Mouse (Mus musculus) Patski (cell line): ENCODE results near the gene Srprb. TPM values are rescaled to one million over a fixed set of nuclear protein-coding genes. Genes with fewer than 3 reads are reported as not detected.
"Not testable (repeated sequence)": the region's sequence is repeated elsewhere in the genome, so short reads cannot be mapped to it uniquely, and the experiment has no call there.

Experiments used
- ATAC-seq: fragments of 100-300 bp; one replicate; pipeline ENCODE4 v1.8.0; 2021
- CTCF ChIA-PET: fragments of 350-600 bp; sonication (Branson Sonifier 250); formaldehyde crosslinking; loops from one replicate; lab custom pipeline; 2022; ENCODE audit warnings: inconsistent platforms; lab: Charles Lee
- POLR2A ChIA-PET: fragments of 350-600 bp; sonication (Branson Sonifier 250); formaldehyde crosslinking; loops from one replicate; lab custom pipeline; 2022; ENCODE audit warnings: antibody characterized with exemption, inconsistent platforms; lab: Charles Lee
- DNase-seq: peaks from one replicate; pipeline ENCODE4 v3.0.0-alpha.2; 2011; ENCODE audit warnings: low read depth, low spot score
- H3K27me3 ChIP-seq: fragments of 371-371 bp; one replicate; pipeline ENCODE4 v1.5.1; 2021
- CTCF ChIP-seq: fragments of 100-300 bp; IDR thresholded peaks from one replicate; pipeline ENCODE4 v1.5.1; 2021
- in situ Hi-C: fragments of 300-500 bp; cut with MboI; formaldehyde crosslinking; loops from 3 replicates; pipeline ENCODE4 v1.11.1; 2018; ENCODE audit warnings: low pct_unique_long_range_greater_than_20kb, mixed read lengths
- polyA plus RNA-seq: library from polyadenylated mRNA; unstranded; gene quantifications from one replicate; pipeline ENCODE4 v1.2.3, GENCODE M21; 2021

Srprb gene
- polyA plus RNA-seq, 1 experiment from 2014 or later, result 43.0 TPM

DNA sequence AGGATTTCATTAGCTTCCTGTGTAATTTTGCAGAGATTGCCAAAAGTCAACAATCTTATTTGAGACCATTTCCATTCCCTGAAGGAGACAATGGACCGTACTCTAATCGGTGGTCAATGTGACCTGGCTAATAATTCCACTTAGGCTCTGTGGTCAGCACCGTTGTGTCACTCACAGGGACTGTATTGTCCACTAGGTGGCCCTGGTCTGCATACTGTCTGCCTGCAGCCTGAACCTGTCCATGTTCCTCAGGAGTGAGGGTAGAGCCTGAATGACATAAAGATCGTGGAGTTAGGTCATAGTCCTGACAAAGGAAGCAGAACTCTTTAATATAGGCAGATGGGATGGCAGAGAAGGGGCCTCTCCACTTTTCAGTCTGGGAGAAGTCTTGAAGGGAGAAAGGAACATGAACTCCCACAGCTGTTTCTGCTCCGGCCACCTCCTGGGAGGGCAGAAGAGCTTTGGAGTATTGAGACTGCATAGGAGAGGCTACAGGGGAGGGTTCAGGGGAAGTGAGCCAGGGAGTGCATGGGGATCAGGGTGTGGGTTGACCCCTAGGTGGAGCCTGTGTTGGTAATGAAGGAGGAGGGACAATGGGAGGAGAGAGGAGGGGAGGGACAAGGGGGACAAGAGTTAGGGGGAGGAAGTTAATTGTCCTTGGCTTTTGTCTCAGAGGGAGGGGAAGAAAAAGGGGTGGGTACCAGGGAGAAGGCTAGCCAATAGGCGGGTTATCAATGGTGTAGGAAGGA lies 27.0 kb downstream of the Srprb start:
- ChIA-PET POLR2A (interaction anchor here (0.6 kb wide), 1 partner anchor 71 kb away, joined by 3 read pairs; no protein-coding TSS in a partner anchor), CTCF (interaction anchor here (0.7 kb wide), 1 partner anchor 15 kb away, joined by 3 read pairs; no protein-coding TSS in a partner anchor)
- in situ Hi-C loops, result no loop called here
- ATAC-seq (peak; percentile 54), DNase-seq (no peak)
- H3K27me3 ChIP-seq, result no peaks in the 10 kb centered on the region
- TF ChIP-seq CTCF, result no peak

DNA sequence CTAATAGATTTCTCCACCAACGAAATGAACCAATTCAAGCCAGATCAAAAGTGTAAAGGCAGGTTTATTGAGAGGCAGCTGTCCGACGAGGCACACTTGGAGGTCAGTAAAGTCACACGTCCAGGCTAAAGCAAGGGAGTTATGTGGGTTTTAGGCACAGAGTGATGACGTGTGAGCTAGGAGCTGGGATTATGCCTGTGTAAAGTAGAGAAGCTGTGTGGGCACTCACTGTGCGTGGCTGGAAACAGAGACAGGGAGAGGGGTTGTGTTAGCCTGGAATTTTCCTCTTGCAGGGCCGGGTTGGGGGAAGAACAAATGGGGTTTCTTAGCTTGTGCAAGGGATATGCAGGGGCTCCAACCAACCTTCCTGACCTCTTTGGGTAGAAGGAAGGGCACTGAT lies 33.2 kb downstream of the Srprb start:
- in situ Hi-C loops, result no loop called here

DNA sequence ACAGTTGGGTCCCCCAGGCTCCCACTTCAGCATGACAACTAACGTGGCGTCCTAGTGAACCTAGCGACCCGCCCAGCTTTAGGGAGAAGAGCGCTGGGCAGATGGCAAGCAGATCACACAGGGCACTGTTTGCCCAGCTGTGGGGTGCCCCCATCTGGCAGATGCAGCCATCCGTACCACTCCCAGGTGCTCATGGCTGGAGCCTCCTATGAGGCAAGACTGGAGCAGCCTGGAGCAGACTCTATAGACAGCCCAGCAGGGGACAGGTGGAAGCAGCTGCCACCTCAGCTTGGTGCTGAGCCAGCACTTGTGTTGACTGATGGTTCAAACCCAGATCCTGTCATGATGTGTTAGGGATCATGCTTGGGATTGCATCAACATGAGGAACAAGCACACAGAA lies 33.9 kb downstream of the Srprb start:
- in situ Hi-C loops, result no loop called here
- no peak for DNase-seq
- no peak for TF ChIP-seq CTCF

More for the DNA sequence above, 33.2 kb downstream of the Srprb start:
- ChIA-PET CTCF (interaction anchor here (0.9 to 1.4 kb wide), 2 partner anchors 24 to 34 kb away, joined by 3 read pairs; no protein-coding TSS in a partner anchor), POLR2A (no interaction called here)
- ATAC-seq (no peak), DNase-seq (no peak)
- no peaks in the 10 kb centered on the region for H3K27me3 ChIP-seq
- no peak for TF ChIP-seq CTCF

DNA sequence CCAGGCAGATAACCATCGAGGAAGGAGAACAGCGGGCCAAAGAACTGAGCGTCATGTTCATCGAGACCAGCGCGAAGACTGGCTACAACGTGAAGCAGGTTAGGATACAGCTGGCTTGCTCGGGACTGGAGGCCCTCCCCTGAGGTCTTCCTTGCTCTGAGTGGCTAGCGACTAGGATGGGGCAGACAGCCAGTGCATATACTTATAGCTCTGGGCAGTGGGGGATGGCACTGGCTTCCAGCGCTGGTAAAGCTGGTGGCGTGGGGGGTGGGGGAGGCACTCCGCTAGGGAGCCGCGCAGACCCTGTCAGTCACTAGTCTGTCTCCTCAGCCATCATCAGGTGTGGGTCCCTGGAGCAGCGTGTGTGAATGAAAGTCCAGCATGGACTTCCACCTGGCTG lies 38.1 kb downstream of the Srprb start:
- in situ Hi-C loops, result no loop called here
- ChIA-PET POLR2A (no interaction called here), CTCF (no interaction called here)
- no peak for TF ChIP-seq CTCF
- H3K27me3 ChIP-seq, result no peaks in the 10 kb centered on the region
- DNase-seq (no peak), ATAC-seq (no peak)

More for the DNA sequence above, 33.9 kb downstream of the Srprb start:
- POLR2A ChIA-PET, result no interaction called here
- CTCF ChIA-PET, result interaction anchor here (0.9 to 1.4 kb wide), 2 partner anchors 23 to 33 kb away, joined by 3 read pairs; no protein-coding TSS in a partner anchor
- no peaks in the 10 kb centered on the region for H3K27me3 ChIP-seq
- ATAC-seq, result no peak

DNA sequence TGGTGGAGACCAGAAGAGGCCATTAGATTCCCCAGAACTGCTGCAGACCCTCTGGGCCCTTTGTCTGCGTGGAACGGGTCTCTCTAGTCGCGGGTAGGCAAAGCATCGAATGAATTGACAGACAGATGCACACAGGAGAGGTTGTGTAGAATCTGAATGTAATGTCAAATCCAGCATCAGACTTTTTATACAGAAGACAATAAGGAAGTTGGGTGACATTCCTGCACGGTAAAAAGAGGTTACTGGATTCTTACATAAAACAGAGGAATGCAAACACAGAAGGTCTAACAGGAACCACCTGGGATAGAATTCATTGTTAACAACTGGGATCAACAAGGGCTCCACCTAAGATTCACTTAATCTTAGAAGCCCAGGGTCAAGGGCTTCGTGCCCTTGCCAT lies 46.8 kb downstream of the Srprb start:
- POLR2A ChIA-PET, DNase-seq, ATAC-seq, H3K27me3 ChIP-seq, in situ Hi-C loops, CTCF ChIA-PET: not testable (repeated sequence)

DNA sequence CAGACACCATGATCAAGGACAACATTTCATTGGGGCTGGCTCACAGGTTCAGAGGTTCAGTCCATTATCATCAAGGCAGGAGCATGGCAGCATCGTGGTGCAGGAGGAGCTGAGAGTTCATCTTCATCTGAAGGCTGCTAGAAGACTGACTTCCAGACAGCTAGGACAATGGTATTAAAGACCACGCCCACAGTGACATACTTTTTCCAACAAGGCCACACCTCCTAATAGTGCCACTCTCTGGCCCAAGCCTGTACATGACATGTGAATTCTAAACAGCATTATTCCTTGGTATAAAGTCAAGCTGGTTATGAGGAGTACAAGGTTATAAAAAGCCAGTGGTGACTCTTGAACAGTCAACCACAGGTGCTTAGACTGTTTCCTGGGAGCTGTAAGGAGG lies 47.4 kb downstream of the Srprb start:
- no peaks in the 10 kb centered on the region for H3K27me3 ChIP-seq
- no peak for TF ChIP-seq CTCF
- POLR2A ChIA-PET, result no interaction called here
- no peak for ATAC-seq
- in situ Hi-C loops, result no loop called here
- CTCF ChIA-PET, result no interaction called here
- no peak for DNase-seq

DNA sequence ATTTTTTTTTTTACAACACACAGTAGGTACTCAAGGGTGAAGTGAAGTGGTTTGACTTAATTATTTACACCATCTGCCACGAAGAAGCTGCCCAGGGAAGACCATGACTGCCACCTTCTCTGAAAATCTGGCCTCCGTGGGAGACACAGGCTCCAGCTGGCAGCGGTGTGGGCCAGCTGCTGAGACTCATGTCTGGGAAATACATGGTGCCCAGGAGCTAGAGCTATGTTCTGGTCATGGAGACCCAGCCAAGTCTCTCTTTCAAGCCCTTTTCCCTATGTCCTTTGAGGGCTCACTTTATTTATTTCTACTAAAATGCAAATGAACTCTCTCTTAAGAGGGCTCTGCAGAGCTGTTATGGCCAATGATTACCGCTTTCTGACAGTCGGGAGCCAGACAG lies 48.7 kb downstream of the Srprb start:
- ATAC-seq, result no peak
- no peaks in the 10 kb centered on the region for H3K27me3 ChIP-seq
- no peak for DNase-seq
- CTCF ChIA-PET, result no interaction called here
- POLR2A ChIA-PET, result interaction anchor here (0.6 kb wide), 1 partner anchor 532 kb away, joined by 3 read pairs; no protein-coding TSS in a partner anchor
- in situ Hi-C loops, result no loop called here
- TF ChIP-seq CTCF, result no peak

DNA sequence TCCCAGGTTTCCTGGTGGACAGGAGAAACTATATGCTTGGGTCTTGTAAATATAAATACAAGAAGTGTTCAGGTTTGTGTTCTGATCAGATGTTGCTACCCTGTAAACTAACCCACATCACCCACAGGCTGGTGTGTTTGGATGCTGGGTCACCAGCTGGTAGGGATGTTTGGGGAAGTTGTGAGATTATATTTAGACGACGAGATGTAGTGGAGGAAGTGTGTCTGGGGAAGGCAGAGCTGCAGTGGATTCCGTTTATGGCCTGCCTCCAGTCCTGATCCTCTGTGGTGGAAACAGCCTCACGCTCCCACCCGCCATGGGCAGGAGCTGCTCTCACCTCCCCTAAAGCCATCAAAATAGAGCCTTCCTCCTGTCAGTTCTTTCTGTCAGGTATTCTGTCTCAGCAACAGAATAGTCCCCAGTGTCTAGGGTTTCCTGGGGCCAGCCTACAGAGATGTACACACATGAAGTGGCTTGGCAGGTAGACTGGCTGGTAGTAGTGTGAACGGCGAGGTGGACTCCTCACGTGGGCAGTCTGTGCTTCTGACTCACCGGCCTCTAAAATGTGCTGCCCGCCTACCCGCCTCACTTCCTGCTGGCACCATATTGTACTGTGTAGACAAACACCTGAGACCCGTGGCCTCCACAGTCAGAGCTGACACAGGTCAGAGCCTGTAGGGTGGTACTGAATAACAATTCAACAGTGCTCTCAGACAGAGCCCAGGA lies 52.7 kb downstream of the Srprb start:
- POLR2A ChIA-PET, result no interaction called here
- CTCF ChIA-PET, result no interaction called here
- DNase-seq, result no peak
- in situ Hi-C loops, result no loop called here
- no peaks in the 10 kb centered on the region for H3K27me3 ChIP-seq
- ATAC-seq, result no peak
- TF ChIP-seq CTCF, result no peak

DNA sequence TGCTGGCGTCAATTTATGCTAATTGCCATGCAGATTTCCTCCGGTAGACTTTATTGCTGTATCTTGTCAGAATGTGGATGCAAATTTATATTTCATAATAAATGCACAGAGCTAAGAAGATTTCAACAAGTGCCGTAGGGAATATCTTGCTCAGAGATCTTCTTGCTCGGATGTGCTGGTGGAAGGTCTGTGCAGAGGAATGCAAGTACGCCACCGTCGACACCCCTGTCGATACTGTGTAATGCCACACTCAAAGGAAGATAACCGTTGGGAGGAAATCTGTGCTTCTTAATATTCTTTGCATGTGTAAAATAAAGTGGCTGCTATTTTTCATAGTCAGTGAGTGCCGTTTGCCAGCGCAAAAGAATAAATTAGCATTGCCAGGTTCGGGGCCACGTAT lies 54.8 kb downstream of the Srprb start:
- TF ChIP-seq CTCF, result no peak
- POLR2A ChIA-PET, result no interaction called here
- CTCF ChIA-PET, result interaction anchor here (1.5 kb wide), 1 partner anchor 10 kb away, joined by 5 read pairs; no protein-coding TSS in a partner anchor
- in situ Hi-C loops, result no loop called here
- ATAC-seq (no peak), DNase-seq (no peak)
- H3K27me3 ChIP-seq, result no peaks in the 10 kb centered on the region

DNA sequence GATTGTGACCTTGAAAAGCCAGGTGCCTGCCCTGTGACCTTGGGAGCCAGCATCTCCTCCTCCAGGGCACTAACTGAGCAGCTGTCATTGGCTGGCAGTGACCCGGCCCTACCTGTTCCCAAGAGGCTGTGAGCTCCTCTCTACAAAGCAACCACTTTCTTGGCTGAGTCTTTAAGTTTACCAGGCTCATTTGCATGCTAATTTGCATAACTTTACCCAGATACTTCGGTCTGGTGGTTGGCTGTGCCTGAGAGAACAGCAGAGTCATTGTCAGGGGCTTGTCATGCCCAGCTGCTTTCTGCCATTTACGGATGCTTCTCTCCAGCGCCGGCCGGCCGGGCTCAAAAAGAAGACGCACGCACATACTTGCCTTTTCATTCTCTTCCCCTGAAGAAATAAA lies 55.2 kb downstream of the Srprb start:
- ATAC-seq (no peak), DNase-seq (no peak)
- ChIA-PET CTCF (interaction anchor here (1.5 kb wide), 1 partner anchor 11 kb away, joined by 5 read pairs; no protein-coding TSS in a partner anchor), POLR2A (no interaction called here)
- no peaks in the 10 kb centered on the region for H3K27me3 ChIP-seq
- in situ Hi-C loops, result no loop called here
- TF ChIP-seq CTCF, result no peak

DNA sequence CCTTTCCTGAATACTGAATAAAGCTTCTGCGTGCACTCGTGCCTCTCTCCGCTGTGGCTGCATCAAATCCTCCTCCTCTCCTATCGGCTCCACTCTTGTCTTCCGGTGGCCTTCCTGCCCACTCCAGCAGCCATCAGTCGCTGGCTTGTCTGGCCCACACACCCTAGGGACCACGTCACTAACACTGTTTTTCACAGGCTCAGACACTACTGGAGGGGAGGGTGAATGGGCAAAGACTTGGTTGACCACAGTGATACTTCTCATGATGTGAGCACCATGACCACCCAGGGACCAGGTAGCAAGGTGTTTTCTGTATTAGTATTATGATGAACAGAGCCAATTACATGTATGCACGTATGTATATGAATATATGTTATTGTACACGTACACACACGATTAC lies 55.7 kb downstream of the Srprb start:
- ChIA-PET POLR2A (no interaction called here), CTCF (no interaction called here)
- ATAC-seq, result no peak
- in situ Hi-C loops, result no loop called here
- no peak for DNase-seq
- H3K27me3 ChIP-seq, result no peaks in the 10 kb centered on the region
- TF ChIP-seq CTCF, result no peak
